Mouse (Mus musculus): ENCODE data around the gene Zbtb1. TPM values are rescaled to one million over a fixed set of nuclear protein-coding genes. Genes with fewer than 3 reads are reported as not detected.

The Zbtb1 gene
- total and polyA plus RNA-seq, 3 experiments: 1.1 to 3.9 (median 3.0) TPM

- DNase-seq: no peak
Observed at GRCm38 (mm10) chr12:76372881-76373818, 3.1 kb downstream of the Zbtb1 start.

GRCm38 (mm10) chr12:76373991-76374390 is 3.9 kb downstream of the Zbtb1 start:
- Histone ChIP-seq H3K9ac (ENCODE audit: low read depth, low read length) (no peak overlapping the region), H3K27ac (no peak overlapping the region), H3K27me3 (ENCODE audit: control insufficient read depth, insufficient read depth, low read length) (no peaks in the 10 kb centered on the region), H3K4me1 (ENCODE audit: control insufficient read depth, insufficient read depth, low read length) (peaks cover 10% of the 10 kb centered on the region), H3K4me3 (no peak overlapping the region), H3K36me3 (ENCODE audit: control insufficient read depth, insufficient read depth, low read length) (peaks cover 2% of the 10 kb centered on the region), H3K79me2 (replicated peaks; ENCODE audit: control insufficient read depth, insufficient read depth, low read length) (peaks cover 11% of the 10 kb centered on the region)
- WGBS: 67% methylated on average over 6 of the region's 6 CpGs
- no peak for TF ChIP-seq POLR2A (IDR thresholded peaks at IDR 0.05; ENCODE audit: insufficient read depth, low read depth, low read length)
- TF ChIP-seq CTCF (IDR thresholded peaks at IDR 0.05): no peak
- TF ChIP-seq EP300 (IDR thresholded peaks at IDR 0.05; ENCODE audit: insufficient read depth, low read depth, low read length): no peak
- DNase-seq: no peak
- intact Hi-C loops (cut with DNase I): no loop called here

More at GRCm38 (mm10) chr12:76372881-76373818, 3.1 kb downstream of the Zbtb1 start:
- 0 out of 2 replicates have a peak overlapping the region, but pooled peaks have one; percentile 2 for H3K9ac ChIP-seq (ENCODE audit: low read depth, low read length)
- H3K4me1 ChIP-seq (ENCODE audit: control insufficient read depth, insufficient read depth, low read length): peaks cover 13% of the 10 kb centered on the region
- TF ChIP-seq CTCF (IDR thresholded peaks at IDR 0.05): peak; percentile 33
- TF ChIP-seq POLR2A (IDR thresholded peaks at IDR 0.05; ENCODE audit: insufficient read depth, low read depth, low read length): no peak
- H3K27me3 ChIP-seq (ENCODE audit: control insufficient read depth, insufficient read depth, low read length): no peaks in the 10 kb centered on the region
- WGBS: 78% methylated on average over 5 of the region's 7 CpGs
- no peak overlapping the region for H3K4me3 ChIP-seq
- no peak overlapping the region for H3K27ac ChIP-seq
- H3K36me3 ChIP-seq (ENCODE audit: control insufficient read depth, insufficient read depth, low read length): peaks cover 2% of the 10 kb centered on the region
- intact Hi-C loops (cut with DNase I): no loop called here
- peaks cover 10% of the 10 kb centered on the region for H3K79me2 ChIP-seq (replicated peaks; ENCODE audit: control insufficient read depth, insufficient read depth, low read length)

- Histone ChIP-seq H3K27me3 (ENCODE audit: control insufficient read depth, insufficient read depth, low read length) (no peaks in the 10 kb centered on the region), H3K36me3 (ENCODE audit: control insufficient read depth, insufficient read depth, low read length) (peaks cover 2% of the 10 kb centered on the region), H3K79me2 (replicated peaks; ENCODE audit: control insufficient read depth, insufficient read depth, low read length) (peaks cover 11% of the 10 kb centered on the region), H3K4me3 (no peak overlapping the region), H3K4me1 (ENCODE audit: control insufficient read depth, insufficient read depth, low read length) (peaks cover 10% of the 10 kb centered on the region), H3K9ac (ENCODE audit: low read depth, low read length) (no peak overlapping the region), H3K27ac (no peak overlapping the region)
- WGBS: 76% methylated on average over 4 of the region's 4 CpGs
- DNase-seq: no peak
- intact Hi-C loops (cut with DNase I): no loop called here
- TF ChIP-seq POLR2A (IDR thresholded peaks at IDR 0.05; ENCODE audit: insufficient read depth, low read depth, low read length): no peak
- TF ChIP-seq EP300 (IDR thresholded peaks at IDR 0.05; ENCODE audit: insufficient read depth, low read depth, low read length): no peak
- TF ChIP-seq CTCF (IDR thresholded peaks at IDR 0.05): no peak
Observed at GRCm38 (mm10) chr12:76374911-76375310, 4.8 kb downstream of the Zbtb1 start.

- Histone ChIP-seq H3K27ac (no peak overlapping the region), H3K36me3 (ENCODE audit: control insufficient read depth, insufficient read depth, low read length) (peaks cover 2% of the 10 kb centered on the region), H3K4me1 (ENCODE audit: control insufficient read depth, insufficient read depth, low read length) (peaks cover 10% of the 10 kb centered on the region), H3K4me3 (no peak overlapping the region), H3K79me2 (replicated peaks; ENCODE audit: control insufficient read depth, insufficient read depth, low read length) (peaks cover 11% of the 10 kb centered on the region), H3K27me3 (ENCODE audit: control insufficient read depth, insufficient read depth, low read length) (no peaks in the 10 kb centered on the region), H3K9ac (ENCODE audit: low read depth, low read length) (no peak overlapping the region)
- 77% methylated on average over 3 of the region's 3 CpGs for WGBS
- no peak for DNase-seq
- intact Hi-C loops (cut with DNase I): no loop called here
- TF ChIP-seq CTCF (IDR thresholded peaks at IDR 0.05): no peak
- TF ChIP-seq POLR2A (IDR thresholded peaks at IDR 0.05; ENCODE audit: insufficient read depth, low read depth, low read length): no peak
- TF ChIP-seq EP300 (IDR thresholded peaks at IDR 0.05; ENCODE audit: insufficient read depth, low read depth, low read length): no peak
Observed at GRCm38 (mm10) chr12:76375506-76375905, 5.4 kb downstream of the Zbtb1 start.

- TF ChIP-seq CTCF (IDR thresholded peaks at IDR 0.05) (peak; percentile 80), EP300 (IDR thresholded peaks at IDR 0.05; ENCODE audit: insufficient read depth, low read depth, low read length) (no peak), POLR2A (IDR thresholded peaks at IDR 0.05; ENCODE audit: insufficient read depth, low read depth, low read length) (no peak)
- H3K79me2 ChIP-seq (replicated peaks; ENCODE audit: control insufficient read depth, insufficient read depth, low read length): peaks cover 12% of the 10 kb centered on the region
- no peak overlapping the region for H3K27ac ChIP-seq
- H3K4me3 ChIP-seq: no peak overlapping the region
- H3K4me1 ChIP-seq (ENCODE audit: control insufficient read depth, insufficient read depth, low read length): peaks cover 10% of the 10 kb centered on the region
- WGBS: 46% methylated on average over 7 of the region's 7 CpGs
- no peaks in the 10 kb centered on the region for H3K27me3 ChIP-seq (ENCODE audit: control insufficient read depth, insufficient read depth, low read length)
- DNase-seq: peak in 1 of 2 experiments; percentile 21
- no peak overlapping the region for H3K9ac ChIP-seq (ENCODE audit: low read depth, low read length)
- peaks cover 2% of the 10 kb centered on the region for H3K36me3 ChIP-seq (ENCODE audit: control insufficient read depth, insufficient read depth, low read length)
- intact Hi-C loops (cut with DNase I): no loop called here
Observed at GRCm38 (mm10) chr12:76376649-76377048, 6.6 kb downstream of the Zbtb1 start.

- no peak for TF ChIP-seq POLR2A (IDR thresholded peaks at IDR 0.05; ENCODE audit: insufficient read depth, low read depth, low read length)
- no peak for TF ChIP-seq EP300 (IDR thresholded peaks at IDR 0.05; ENCODE audit: insufficient read depth, low read depth, low read length)
- TF ChIP-seq CTCF (IDR thresholded peaks at IDR 0.05): no peak
- Histone ChIP-seq H3K79me2 (replicated peaks; ENCODE audit: control insufficient read depth, insufficient read depth, low read length) (peaks cover 14% of the 10 kb centered on the region), H3K36me3 (ENCODE audit: control insufficient read depth, insufficient read depth, low read length) (peaks cover 1% of the 10 kb centered on the region), H3K9ac (ENCODE audit: low read depth, low read length) (no peak overlapping the region), H3K27me3 (ENCODE audit: control insufficient read depth, insufficient read depth, low read length) (no peaks in the 10 kb centered on the region), H3K4me3 (no peak overlapping the region), H3K4me1 (ENCODE audit: control insufficient read depth, insufficient read depth, low read length) (peaks cover 8% of the 10 kb centered on the region), H3K27ac (no peak overlapping the region)
- 97% methylated on average over 6 of the region's 6 CpGs for WGBS
- DNase-seq: no peak
- intact Hi-C loops (cut with DNase I): no loop called here
Observed at GRCm38 (mm10) chr12:76377059-76377458, 7.0 kb downstream of the Zbtb1 start.
